Mouse (Mus musculus): Measurements from ENCODE around the gene Myh3.

GRCm38 (mm10) chr11:67114901-67115300 lies 36.8 kb downstream of the Myh3 start:
- TF ChIP-seq GATA1 (IDR thresholded peaks at IDR 0.05; ENCODE audit: borderline replicate concordance, low read length) (no peak), FLI1 (IDR thresholded peaks at IDR 0.05; ENCODE audit: low read length) (no peak)

Data from megakaryocyte, embryonic 14.5 days (primary cell).